Mouse (Mus musculus): Measurements from ENCODE around the gene Gm49355.

DNA sequence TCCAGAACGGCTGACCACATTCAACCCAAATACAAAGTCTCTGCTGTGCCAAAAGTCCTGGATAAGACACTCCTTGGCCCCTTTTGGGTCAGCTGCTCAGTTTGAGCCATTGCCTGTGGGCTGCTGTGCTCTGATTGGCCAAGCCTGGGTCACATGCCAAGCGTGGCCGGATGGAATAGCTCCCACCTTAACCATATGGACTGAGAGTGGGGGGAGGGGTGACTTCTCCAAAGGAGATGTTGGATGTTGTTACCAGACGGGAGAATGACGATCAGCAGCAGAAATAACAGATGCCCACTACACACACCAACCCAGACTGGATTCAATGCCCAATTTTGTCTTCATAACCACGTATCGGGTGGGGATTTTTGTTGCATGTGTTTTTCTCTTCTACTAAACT, 51.1 kb downstream of the Gm49355 start:
- TF ChIP-seq CTCF (IDR thresholded peaks at IDR 0.05; ENCODE audit: low read depth) (no peak), EP300 (IDR thresholded peaks at IDR 0.05; ENCODE audit: low read depth) (no peak)
